Mouse (Mus musculus): ENCODE measurements around the gene Zfand2a.

Gene Zfand2a

GRCm38 (mm10) chr5:139464874-139465273 lies 19.5 kb downstream of the Zfand2a start:
- no peak for DNase-seq

- DNase-seq, result peak; percentile 97
Observed at GRCm38 (mm10) chr5:139460384-139461067, 23.8 kb downstream of the Zfand2a start, which contains the start of gene 3110082I17Rik. Gene 3110082I17Rik, minus strand, starts transcription at chr5:139460527.

- no peak for DNase-seq
Observed at GRCm38 (mm10) chr5:139459938-139460337, 24.4 kb downstream of the Zfand2a start.

DNA sequence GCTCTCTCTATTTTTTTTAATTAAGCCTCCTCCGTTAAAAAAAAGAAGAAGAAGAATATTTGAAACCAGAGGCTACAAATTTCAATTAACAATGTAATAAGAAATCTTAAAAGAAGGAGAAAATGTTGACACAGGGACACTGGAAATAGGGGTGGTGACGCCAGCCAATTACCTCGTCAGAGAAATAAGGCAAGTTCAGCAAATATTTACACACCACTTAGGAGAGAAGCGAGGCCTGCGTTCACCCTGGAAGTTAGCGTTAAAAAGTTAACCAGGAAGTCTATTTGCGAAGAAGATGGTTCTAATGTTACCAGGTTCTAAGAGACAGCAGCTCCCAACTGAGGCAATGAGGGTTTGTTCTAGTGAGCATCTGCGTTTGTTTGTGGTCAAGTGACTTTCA lies 27.1 kb downstream of the Zfand2a start:
- DNase-seq, result no peak

DNA sequence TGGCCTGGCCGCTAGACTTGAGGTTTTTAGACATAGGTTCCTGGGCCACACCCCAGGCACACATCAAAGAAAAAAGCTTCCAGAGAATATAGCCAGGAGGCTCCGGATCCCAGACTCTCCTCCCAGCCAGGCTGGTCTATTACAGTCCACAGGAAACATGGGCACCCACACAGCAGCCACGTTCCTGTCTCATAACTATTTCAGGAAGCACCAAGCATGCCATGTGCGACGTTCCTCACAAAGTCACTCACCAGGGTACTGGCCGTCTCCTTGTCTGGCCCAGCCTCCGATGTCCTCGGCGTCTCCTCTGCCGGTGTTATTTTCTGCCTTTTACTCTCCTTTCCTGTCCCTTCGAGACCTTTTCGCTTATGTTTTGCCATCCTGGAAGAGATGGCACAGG lies 29.2 kb downstream of the Zfand2a start:
- peak; percentile 77 for DNase-seq

- no peak for DNase-seq
Observed at GRCm38 (mm10) chr5:139453031-139453430, 31.3 kb downstream of the Zfand2a start.

- DNase-seq, result no peak
Observed at GRCm38 (mm10) chr5:139449926-139450325, 34.4 kb downstream of the Zfand2a start.

DNA sequence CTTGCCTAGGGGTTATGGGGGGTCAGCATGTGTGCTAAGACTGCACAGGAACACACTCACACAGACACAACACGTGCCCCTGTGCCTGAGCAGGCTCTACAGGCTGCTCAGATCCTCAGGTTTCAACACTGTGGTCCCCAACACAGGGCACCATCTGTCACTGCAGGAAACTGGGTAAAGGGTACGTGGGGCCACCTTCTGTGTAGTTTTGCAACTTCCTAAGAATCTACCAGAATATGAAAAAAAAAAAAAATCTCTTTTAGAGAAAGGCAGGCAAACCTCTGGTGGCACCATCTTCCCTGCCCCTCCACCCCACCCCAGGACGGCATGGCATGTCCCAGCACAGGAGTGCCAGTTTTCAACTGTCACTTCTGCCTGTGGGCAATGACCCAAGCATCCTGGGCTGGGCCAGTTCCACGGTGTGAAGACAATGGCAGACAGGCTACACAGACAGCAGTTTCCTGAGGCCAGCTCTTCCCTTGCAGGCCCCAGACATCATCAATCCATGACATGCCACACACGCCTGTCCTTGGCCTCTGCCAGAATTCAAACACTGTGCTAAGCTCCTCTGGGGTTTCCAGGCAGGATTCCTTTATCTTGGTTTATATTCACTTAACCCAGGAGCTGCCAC lies 35.1 kb downstream of the Zfand2a start:
- DNase-seq, result no peak

DNA sequence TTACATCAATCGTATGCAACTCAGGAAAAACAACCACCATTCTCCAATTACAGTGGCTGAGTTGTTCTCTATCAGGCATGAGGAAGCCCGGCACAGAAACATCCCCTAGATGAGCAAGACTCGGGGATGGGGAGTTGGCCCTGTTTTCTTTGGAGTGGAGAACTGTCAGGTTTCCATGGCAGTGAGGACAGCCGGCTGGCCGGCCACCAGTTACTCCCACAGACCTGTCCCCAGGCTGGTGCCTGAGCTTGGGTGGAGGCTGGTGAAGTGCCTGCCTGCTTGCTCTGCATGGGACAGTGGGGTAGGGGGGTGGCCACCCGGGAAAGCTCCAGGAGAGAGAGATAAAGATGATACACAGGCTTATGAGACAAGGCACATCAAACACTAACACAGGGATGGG lies 36.3 kb downstream of the Zfand2a start:
- peak; percentile 59 for DNase-seq

- DNase-seq, result no peak
Observed at GRCm38 (mm10) chr5:139445258-139445657, 39.1 kb downstream of the Zfand2a start.

GRCm38 (mm10) chr5:139442962-139443361 lies 41.4 kb downstream of the Zfand2a start:
- no peak for DNase-seq

GRCm38 (mm10) chr5:139442428-139442827 lies 41.9 kb downstream of the Zfand2a start:
- DNase-seq, result no peak

DNA sequence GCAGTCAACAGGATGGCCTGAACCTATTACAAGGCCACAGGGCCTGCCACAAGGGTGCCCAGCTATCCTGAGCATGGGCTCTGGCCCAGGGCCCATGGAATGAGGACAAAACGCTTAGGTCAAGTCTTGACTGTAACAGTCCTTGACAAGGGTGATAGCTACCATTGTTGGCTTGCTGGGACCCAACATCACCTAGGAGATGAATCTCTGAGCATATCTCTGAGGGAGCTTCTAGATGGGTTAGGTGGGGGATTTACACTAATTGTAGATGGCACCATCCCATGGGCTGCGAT lies 42.7 kb downstream of the Zfand2a start:
- no peak for DNase-seq

DNA sequence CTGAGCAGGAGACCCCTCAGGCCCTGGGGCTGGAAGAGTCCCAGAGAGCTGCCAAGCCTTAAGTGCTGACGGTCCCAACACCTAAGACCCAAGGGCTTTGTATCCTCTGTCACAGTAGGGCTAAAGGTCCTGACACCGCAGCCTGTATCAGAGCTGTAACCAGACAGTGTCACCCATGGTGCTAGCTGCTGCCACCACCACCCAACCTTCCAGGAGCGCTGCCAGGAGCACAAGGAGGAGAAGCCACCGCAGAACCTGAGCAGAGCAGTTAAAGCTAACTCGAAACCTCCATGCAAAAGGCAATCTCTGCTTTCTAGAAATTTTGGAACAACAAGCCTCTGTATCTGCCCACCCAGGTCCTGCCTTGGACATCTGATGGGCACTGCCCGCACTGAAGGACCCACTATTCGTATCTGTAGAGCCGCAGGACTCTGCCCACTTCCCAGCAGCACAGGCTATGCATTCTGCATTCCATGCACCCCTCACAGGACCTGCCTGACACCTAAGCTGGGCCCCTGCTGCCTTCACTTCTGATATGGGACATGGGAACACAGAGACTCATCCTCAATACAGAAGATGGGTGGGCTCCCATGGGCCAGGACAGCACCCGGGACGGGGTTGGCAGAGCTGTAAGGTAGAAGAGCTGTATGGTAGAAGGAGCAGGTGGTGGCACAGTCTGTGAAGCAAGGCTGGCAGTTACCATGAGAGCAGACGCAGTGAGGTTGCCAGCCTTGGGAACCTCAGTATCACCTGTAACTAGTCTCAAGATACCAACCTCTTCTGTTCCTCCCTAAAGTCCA lies 43.2 kb downstream of the Zfand2a start:
- DNase-seq, result no peak

GRCm38 (mm10) chr5:139440451-139440850 lies 43.9 kb downstream of the Zfand2a start:
- peak; percentile 60 for DNase-seq

DNA sequence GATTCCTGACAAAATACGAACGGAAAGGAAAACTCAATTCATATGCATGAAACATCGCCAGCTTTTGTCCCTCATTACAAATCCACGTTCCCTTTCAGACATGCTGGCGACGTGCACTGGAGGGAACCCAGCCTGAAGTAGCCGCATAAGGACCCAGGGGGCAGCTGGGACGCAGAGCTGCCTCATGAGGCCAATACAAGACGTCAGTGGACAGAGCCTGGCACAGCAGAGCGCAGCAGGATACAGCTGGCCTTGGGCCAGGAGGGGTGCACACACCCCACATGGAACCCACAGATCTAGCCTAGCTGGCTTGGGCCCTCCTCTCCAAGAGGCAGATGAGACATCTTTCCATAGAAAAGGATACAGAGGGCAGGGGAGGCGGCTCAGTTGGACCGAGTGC lies 45.9 kb downstream of the Zfand2a start:
- DNase-seq, result no peak

DNA sequence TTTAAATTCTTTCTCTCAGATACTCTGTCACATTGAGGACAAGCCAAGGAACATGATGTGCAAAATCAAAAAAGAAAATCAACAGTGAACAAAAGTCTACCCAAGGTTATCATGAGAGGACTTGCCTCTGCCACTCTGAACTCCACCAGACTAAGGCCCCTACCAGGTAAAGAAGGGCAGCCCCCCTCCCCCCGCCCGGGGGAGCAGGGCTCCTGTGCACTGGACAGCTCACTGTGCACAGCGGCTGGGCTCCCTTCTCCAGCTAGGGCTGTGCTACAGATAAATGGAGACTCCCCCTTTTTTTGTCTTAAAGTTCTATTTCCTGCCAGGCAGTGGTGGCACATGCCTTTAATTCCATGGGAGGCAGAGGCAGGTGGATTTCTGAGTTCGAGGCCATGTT lies 46.6 kb downstream of the Zfand2a start:
- DNase-seq, result no peak

GRCm38 (mm10) chr5:139434940-139435339 lies 49.4 kb downstream of the Zfand2a start:
- DNase-seq, result peak; percentile 89

- no peak for DNase-seq
Observed at GRCm38 (mm10) chr5:139433842-139434568, 50.3 kb downstream of the Zfand2a start.

DNA sequence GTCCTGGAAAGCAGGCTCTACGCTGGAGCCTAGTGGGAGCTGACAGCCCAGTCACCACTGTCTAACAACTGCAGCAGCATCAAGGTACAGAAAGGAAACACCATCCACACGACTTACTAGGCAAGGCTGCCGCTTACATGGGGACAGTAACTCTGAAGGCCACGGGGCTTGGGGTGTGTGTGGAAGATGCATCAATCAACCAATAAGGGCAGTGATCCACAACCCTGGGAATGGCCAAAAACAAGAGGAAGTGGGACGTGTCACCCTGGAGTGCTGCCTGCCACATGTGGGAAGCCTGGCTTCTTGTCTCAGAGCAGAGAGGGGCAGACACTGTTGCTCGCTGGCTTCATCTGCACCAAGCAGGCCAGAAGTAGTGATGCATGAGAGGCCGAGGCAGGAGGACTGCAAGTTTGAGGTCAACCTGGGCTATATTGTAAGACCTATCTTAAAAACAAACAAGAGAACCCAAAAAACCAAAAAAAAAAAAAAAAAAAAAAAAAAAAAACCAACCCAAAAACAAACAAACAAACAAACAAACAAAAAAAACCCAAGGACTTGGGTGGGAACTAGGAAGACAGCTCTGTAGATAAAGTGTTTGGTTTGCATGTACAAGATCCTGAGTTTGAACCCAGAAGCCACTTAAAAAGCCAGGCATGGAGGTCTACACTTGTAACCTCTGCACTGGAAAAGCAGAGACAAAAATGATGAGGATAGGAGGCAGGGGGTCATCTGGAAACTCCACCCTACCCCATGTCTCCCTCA lies 51.4 kb downstream of the Zfand2a start:
- no peak for DNase-seq

GRCm38 (mm10) chr5:139432333-139432732 lies 52.0 kb downstream of the Zfand2a start:
- no peak for DNase-seq

DNA sequence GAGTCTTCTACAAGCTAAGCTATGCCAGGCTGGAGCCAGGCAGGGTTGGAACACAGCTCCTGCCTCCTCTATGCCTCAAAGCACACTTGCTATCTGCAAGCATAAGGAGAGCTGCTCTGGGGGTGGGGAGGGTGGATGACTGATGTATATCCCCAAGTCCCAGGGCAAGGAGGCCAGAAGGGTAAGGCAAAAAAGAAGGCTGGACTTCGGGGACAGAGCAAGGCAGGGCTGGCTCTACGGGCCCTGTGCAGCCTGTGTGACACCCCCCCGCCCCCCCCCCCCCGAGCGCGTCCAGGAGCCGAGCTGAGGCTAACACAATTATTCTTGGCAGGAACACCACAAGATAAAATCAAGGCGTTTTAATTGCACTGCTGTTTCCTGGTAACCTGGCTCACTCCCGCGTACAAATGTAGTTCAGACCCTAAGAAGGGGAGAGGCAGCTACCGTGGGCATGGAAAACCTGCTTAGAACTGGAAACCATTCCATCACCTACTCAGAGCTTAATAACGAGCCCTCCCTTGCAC lies 54.5 kb downstream of the Zfand2a start:
- no peak for DNase-seq

Measured in layer of hippocampus, adult 9-11 months (tissue).